Mouse (Mus musculus) thymus, adult 2 months (tissue): ENCODE data around the gene Iqcn. TPM values are rescaled to one million over a fixed set of nuclear protein-coding genes. Genes with fewer than 3 reads are reported as not detected.

Experiments
- DNase-seq: peaks from one replicate; pipeline ENCODE4 v3.0.0; 2021
- H3K27ac ChIP-seq: fragments of 200-500 bp; 2 replicates; pipeline ENCODE4 v1.5.1; 2012; ENCODE audit warnings: low read length, control low read depth; ENCODE audit not compliant: control insufficient read depth, insufficient read depth
- H3K27me3 ChIP-seq: fragments of 200-500 bp; 2 replicates; pipeline ENCODE4 v1.6.1; 2012; ENCODE audit warnings: mild to moderate bottlenecking, low read length, moderate library complexity, mixed read lengths; ENCODE audit not compliant: control insufficient read depth, insufficient read depth
- H3K36me3 ChIP-seq: fragments of 200-500 bp; 2 replicates; pipeline ENCODE4 v1.6.1; 2012; ENCODE audit warnings: mild to moderate bottlenecking, low read length, moderate library complexity; ENCODE audit not compliant: control insufficient read depth, insufficient read depth
- H3K4me1 ChIP-seq: fragments of 200-500 bp; replicated peaks from 2 replicates; pipeline ENCODE4 v1.6.1; 2012; ENCODE audit warnings: low read length; ENCODE audit not compliant: control insufficient read depth, insufficient read depth
- H3K4me3 ChIP-seq: fragments of 200-500 bp; 2 replicates; pipeline ENCODE4 v1.5.1; 2012; ENCODE audit warnings: mild to moderate bottlenecking, low read length, control low read depth, moderate library complexity; ENCODE audit not compliant: control insufficient read depth, insufficient read depth
- CTCF ChIP-seq: fragments of 200-500 bp; IDR thresholded peaks from 2 replicates; pipeline ENCODE4 v1.5.1; 2012; ENCODE audit warnings: mild to moderate bottlenecking, control low read depth, low read length, moderate library complexity, borderline replicate concordance; ENCODE audit not compliant: control insufficient read depth, poor library complexity, insufficient read depth; ENCODE audit errors: extremely low read depth
- POLR2A ChIP-seq: fragments of 200-500 bp; IDR thresholded peaks from 2 replicates; pipeline ENCODE4 v1.6.1; 2012; ENCODE audit warnings: mild to moderate bottlenecking, low read length, control low read depth, moderate library complexity; ENCODE audit not compliant: control insufficient read depth, poor library complexity, insufficient read depth; ENCODE audit errors: extremely low read depth
- WGBS: fragments of 180-500 bp; shearing (Covaris S2); methylation state at CpG from one replicate; pipeline ENCODE4 v1.1.7; 2018; 5-methylcytosine and 5-hydroxymethylcytosine counted together
- polyA plus RNA-seq: library from polyadenylated mRNA; depleted of rRNA; stranded (reverse); fragments of >200 nt; gene quantifications from 2 replicates; pipeline ENCODE4 v1.2.3, GENCODE M21; 2012

The Iqcn gene
- polyA plus RNA-seq, 1 experiment = 0.28 TPM

- WGBS = 82% methylated on average over 19 of the region's 19 CpGs
- DNase-seq = no peak
Measured at GRCm38 (mm10) chr8:70682193-70682592, 21.1 kb upstream of the Iqcn start.

GRCm38 (mm10) chr8:70682692-70683091, 20.6 kb upstream of the Iqcn start:
- Histone ChIP-seq H3K27ac (no peak overlapping the region), H3K36me3 (0 out of 2 replicates have a peak, but pooled peaks cover 3% of the 10 kb centered on the region), H3K4me3 (no peak overlapping the region), H3K4me1 (peaks cover 4% of the 10 kb centered on the region; the same call in 1 of the 2 replicates), H3K27me3 (no peaks in the 10 kb centered on the region)
- no peak for DNase-seq
- TF ChIP-seq CTCF (no peak), POLR2A (no peak)
- 66% methylated on average over 3 of the region's 3 CpGs for WGBS

More at GRCm38 (mm10) chr8:70682193-70682592, 21.1 kb upstream of the Iqcn start:
- TF ChIP-seq CTCF = no peak
- TF ChIP-seq POLR2A = no peak
- H3K36me3 ChIP-seq = 0 out of 2 replicates have a peak, but pooled peaks cover 3% of the 10 kb centered on the region
- H3K27me3 ChIP-seq = no peaks in the 10 kb centered on the region
- H3K27ac ChIP-seq = no peak overlapping the region
- no peak overlapping the region for H3K4me3 ChIP-seq
- peaks cover 4% of the 10 kb centered on the region; the same call in 1 of the 2 replicates for H3K4me1 ChIP-seq

DNA sequence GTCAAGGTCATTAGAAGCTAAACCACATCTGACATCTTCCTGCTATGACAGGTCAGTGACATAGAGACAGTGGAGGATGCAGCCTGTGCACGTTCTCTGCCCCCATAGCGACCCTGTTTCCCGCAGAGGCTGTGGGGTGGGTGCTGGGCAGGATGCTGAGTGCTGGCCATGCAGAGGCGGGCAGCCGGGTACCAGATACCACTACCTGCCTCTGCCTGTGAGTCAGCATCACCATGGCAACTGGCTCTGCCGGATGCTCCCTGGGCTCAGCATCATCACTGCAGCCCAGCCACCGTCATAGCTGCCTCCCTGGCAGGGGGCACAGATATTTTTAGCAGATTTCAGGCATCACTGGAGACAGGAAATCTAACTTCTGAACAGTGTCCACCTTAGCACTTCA, 19.0 kb upstream of the Iqcn start:
- WGBS = 81% methylated on average over 7 of the region's 7 CpGs
- Histone ChIP-seq H3K27me3 (no peaks in the 10 kb centered on the region), H3K27ac (no peak overlapping the region), H3K4me3 (no peak overlapping the region), H3K36me3 (no peaks in the 10 kb centered on the region), H3K4me1 (peaks cover 4% of the 10 kb centered on the region; the same call in 1 of the 2 replicates)
- TF ChIP-seq CTCF = no peak
- no peak for TF ChIP-seq POLR2A
- DNase-seq = no peak

DNA sequence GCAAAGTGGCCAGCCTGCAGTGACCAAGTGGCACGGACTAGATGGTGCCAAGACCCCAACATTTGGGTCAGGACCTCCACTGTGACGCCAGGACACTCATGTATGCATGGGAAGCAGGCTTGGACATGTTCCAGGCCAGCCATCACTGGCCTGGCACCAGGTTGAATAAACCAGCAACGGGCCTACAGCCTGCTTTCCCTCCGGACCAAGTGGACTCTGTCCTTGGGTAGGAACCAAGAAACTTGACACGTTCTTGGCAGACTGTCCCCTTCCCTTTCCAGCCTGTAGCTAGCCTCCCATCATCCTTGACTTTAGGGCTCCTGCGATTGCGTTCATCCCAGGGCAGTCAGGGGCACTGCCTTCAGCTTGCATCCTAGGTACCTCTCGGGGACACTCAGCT, 15.7 kb upstream of the Iqcn start:
- WGBS = 92% methylated on average over 8 of the region's 8 CpGs
- no peak overlapping the region for H3K27ac ChIP-seq
- H3K4me1 ChIP-seq = peaks cover 6% of the 10 kb centered on the region; the same call in 1 of the 2 replicates
- H3K27me3 ChIP-seq = no peaks in the 10 kb centered on the region
- no peak for DNase-seq
- no peaks in the 10 kb centered on the region for H3K36me3 ChIP-seq
- H3K4me3 ChIP-seq = no peak overlapping the region
- TF ChIP-seq CTCF (no peak), POLR2A (no peak)

GRCm38 (mm10) chr8:70688136-70688535, 15.1 kb upstream of the Iqcn start:
- no peaks in the 10 kb centered on the region for H3K36me3 ChIP-seq
- H3K27me3 ChIP-seq = no peaks in the 10 kb centered on the region
- WGBS = 99% methylated on average over 3 of the region's 3 CpGs
- no peak overlapping the region for H3K27ac ChIP-seq
- H3K4me3 ChIP-seq = no peak overlapping the region
- TF ChIP-seq POLR2A (no peak), CTCF (no peak)
- no peak for DNase-seq
- H3K4me1 ChIP-seq = peaks cover 7% of the 10 kb centered on the region

GRCm38 (mm10) chr8:70689892-70690390, 13.3 kb upstream of the Iqcn start:
- Histone ChIP-seq H3K4me1 (peaks cover 23% of the 10 kb centered on the region), H3K4me3 (no peak overlapping the region), H3K36me3 (no peaks in the 10 kb centered on the region), H3K27ac (no peak overlapping the region), H3K27me3 (no peaks in the 10 kb centered on the region)
- no peak for DNase-seq
- 97% methylated on average over 5 of the region's 5 CpGs for WGBS
- no peak for TF ChIP-seq POLR2A
- no peak for TF ChIP-seq CTCF

DNA sequence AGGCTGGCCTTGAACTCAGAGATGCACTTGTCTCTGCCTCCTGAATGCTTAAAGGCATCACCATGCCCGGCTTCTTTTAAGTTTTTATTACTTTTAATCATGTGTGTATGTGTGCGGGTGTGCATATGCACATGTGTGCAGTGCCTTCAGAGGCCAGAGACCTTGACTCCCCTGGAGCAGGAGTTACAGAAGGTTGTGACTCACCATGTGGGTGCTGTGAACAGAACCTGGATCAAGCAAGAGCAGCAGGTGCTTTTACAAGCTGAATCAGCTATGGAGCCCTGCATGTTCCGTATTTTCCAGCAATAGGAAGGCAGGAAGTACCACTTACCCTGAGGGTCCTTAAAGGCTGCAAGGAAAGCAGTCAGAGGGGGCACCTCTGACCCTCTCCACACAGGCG, 12.0 kb upstream of the Iqcn start:
- Histone ChIP-seq H3K36me3 (no peaks in the 10 kb centered on the region), H3K4me3 (no peak overlapping the region), H3K27ac (no peak overlapping the region), H3K27me3 (no peaks in the 10 kb centered on the region), H3K4me1 (peaks cover 35% of the 10 kb centered on the region)
- WGBS = 96% methylated on average over 4 of the region's 4 CpGs
- TF ChIP-seq CTCF (no peak), POLR2A (no peak)
- no peak for DNase-seq
